Mouse (Mus musculus): ENCODE measurements at regions not wholly inside any gene's neighbourhood (a gene's known extent, or its start where the extent isn't known, plus 50 kb on each side); places are given as distances from the start of the nearest gene placed in this dataset.
"Not testable (repeated sequence)": the region's sequence is repeated elsewhere in the genome, so short reads cannot be mapped to it uniquely, and the experiment has no call there.

DNA sequence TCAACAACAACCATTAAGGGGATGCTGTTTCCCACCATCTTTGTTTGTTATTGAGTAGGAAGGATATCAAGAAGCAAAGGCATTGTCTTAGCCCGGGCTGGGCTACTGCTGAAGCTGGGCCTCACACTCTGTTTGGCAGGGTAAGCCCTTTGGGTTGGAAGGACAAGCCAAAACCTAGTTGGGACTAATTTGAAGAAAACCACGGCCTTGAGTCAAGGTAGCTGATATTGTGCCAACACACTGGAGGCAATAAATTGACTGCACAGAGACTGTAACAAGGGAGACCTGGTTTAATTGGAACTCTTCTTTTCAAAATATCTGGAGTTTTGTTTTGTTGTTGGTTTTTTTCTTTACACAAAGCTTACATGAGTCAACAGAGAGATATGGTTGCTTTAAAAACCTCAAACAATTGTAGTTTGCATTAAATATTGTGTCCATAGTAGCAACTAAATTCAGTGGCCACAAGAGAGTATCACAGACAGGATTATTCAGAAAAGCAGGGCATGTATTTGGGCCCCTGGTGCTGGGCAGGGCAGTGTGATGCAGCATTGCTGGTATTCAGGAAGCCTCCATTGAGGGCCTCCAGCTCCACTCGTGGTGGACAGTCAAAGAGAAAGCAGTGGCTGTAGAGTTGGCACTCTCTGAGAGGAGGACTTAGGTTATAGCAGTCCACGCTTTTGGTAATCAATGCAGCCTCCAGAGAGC is 105.5 kb upstream of the Ubl3 start:
- no peak for DNase-seq (ENCODE audit: low spot score in 2 of 2)

- DNase-seq (ENCODE audit: low spot score in 2 of 2): no peak
Measured at GRCm38 (mm10) chr5:148652525-148653243, 100.1 kb upstream of the Ubl3 start.

DNA sequence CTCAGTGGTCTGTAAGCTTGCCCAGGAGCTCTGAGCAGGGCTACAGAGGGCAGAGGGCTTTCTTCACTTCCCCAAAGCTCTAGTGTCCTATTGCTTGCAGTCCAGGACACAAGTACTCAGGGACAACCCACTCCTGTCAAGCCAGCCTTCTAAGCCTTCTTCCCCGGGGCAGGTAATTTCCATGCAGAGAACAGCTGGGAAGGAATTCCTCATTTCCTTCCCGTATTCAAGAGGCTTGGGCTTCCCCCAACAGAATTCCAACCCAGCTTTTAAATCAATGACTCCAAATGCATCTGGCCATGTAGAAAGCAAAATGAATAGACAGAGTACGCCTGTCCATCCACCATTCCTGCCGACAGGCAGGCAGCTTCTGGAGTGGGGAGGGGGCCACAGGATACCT is 99.1 kb upstream of the Ubl3 start:
- DNase-seq (ENCODE audit: low spot score in 2 of 2): no peak

GRCm38 (mm10) chr5:148649573-148649972 is 97.0 kb upstream of the Ubl3 start:
- not testable (repeated sequence) for DNase-seq (ENCODE audit: low spot score in 2 of 2)

DNA sequence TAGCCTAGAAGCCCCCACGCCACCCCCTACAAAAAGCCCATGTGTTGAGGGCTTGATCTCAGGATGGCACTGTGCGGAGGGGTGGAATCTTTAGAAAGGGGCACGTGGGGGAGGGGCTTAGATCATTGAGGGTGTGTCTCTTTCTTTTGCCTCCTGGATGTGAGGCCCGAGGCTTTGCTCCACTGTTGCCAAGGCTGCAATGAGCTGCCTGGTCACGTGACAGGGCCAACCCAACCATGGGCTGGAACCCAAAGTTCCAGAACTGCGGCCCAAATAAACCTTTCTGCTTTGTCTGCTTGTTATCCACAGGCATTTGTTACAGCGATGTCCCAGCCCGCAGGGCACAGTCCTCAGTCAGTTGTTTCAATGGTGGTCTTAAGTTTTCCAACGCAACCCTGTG is 96.5 kb upstream of the Ubl3 start:
- DNase-seq (ENCODE audit: low spot score in 2 of 2): no peak

DNA sequence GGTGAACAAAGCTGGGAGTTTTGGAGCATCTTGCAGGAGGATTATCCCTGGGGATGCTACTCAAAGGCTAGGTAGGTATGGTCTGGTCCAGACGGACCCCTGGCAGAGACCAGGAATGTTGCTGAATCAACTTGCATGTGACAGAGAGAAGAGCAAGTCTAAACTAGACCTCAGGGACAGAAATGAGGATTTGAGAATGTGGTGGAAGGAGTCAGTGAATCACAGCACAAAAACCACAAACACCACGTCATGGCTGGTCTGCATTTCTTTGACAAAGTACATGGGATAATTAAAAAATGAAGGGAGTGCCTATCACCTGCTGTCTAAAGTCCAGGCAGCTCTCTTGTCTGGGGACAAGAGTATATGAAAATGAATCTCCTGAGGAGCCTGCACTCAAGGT is 95.1 kb upstream of the Ubl3 start:
- DNase-seq (ENCODE audit: low spot score in 2 of 2): no peak

DNA sequence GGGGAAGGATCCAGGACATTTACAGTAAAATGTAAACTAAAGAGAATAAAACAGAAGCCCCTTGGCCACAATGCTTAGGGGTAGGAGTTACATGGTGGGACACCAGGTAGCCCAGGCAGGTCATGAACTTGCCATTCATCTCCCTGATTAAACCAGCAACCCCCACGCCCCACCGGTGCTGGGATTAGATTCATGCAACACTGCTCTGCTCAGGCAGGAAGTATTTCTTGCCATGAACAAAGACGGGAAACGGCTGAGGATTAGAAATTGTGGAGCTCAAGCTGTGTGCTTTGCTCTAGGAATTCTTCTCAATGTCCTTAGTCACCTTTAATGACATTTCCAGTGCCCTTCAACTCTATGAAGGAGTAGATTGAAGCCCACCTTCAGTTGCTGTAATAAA is 93.2 kb upstream of the Ubl3 start:
- DNase-seq (ENCODE audit: low spot score in 2 of 2): no peak

DNA sequence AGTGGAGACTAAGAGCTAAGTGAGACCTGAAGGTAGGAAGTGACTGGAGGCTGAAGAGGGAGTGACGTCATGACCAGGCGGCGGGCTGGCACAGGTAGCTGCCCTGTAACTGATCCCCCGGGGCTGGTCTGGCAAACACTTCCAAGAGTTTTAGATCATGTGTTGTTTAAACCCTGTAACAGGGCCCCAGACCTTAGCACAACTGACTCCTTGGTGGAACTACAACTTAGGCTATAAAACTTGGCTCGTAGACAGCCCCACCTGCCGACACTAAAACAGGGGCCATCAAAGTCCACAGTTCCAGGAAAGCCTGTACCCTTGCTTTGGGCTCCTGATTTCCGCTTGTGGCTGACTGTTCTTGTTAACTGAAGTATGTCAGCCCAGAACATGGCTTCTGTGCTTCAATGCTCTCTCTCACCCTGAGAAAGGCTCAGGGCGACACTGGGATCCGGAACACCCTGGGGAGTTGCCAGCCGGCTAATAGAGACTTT is 92.6 kb upstream of the Ubl3 start:
- DNase-seq (ENCODE audit: low spot score in 2 of 2): no peak

DNA sequence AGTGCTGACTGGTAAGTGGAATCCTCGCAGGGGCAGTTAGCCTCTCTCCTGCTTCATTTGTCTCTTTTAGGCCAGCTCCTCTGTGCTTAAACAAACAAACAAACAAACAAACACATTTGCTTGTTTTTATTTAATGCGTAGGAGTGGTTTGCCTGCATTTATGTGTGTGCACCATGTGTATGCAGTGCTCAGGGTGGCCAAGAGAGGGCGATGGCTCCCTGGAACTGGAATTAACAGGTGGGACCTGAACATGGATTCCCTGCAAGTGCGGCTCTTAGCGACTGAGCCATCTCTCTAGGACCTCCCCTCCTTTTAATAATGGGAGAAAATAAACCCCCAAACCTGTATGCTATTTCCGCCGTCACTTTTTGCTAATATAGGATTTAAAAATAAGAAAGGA is 91.8 kb upstream of the Ubl3 start:
- no peak for DNase-seq (ENCODE audit: low spot score in 2 of 2)

DNA sequence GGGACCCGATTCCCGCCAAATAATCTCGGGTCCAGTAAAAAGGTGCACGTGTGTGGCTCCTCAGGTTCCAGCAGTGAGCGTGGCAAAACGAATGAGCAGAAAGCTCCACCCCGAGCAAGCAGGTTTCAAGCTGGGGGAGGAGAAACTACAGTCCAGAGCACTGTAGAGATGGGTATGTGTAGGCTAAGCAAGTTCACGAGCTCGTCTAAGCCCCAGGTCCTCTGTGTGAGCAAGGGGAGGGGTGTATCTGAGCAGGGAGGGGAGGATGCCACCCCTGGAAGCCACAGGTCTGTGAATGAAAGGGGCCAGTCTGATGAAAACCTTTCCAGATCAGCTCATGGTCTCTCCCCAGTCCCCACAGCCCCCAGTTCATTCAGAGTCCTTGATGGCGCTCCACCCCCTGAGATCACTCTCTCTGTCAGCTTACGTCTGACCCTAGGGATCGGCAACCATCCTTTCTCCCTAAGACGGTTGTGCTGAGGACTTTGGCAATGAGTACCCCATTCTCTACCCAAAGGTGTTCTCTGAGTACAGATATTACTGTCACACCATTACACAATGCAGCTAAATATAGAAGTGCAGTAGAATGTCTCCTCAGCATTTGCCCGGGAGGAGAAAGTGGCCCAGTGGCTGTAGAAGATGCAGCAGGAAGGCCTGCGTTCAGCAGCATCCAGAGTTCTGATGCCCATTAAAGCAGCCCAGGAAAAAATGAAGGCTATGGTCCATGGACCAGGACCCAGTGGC is 89.2 kb upstream of the Ubl3 start:
- no peak for DNase-seq (ENCODE audit: low spot score in 2 of 2)

GRCm38 (mm10) chr5:148640523-148640922 is 87.9 kb upstream of the Ubl3 start:
- no peak for DNase-seq (ENCODE audit: low spot score in 2 of 2)

GRCm38 (mm10) chr5:148634919-148635356 is 82.3 kb upstream of the Ubl3 start:
- no peak for DNase-seq (ENCODE audit: low spot score in 2 of 2)

- no peak for DNase-seq (ENCODE audit: low spot score in 2 of 2)
Measured at GRCm38 (mm10) chr5:148633999-148634398, 81.4 kb upstream of the Ubl3 start.

DNA sequence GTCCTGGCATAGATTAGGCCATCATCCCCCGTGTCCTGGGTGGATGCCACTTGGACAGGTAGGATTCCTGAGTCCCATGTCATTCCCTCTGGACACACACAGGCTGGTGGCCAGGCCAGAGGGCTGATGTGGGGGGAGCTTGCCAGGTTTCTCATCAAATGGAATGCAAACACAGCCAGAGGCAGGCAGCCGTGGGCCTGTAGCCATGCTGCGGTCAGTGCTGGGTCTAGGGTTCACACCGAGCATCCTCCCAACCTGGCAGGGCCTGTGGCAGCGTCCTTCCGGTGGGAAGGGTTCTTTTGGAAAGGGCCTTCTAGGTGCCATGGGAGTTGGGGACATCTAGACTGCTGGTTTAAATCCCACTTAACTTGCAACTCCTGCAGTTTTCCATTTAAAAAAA is 80.7 kb upstream of the Ubl3 start:
- DNase-seq (ENCODE audit: low spot score in 2 of 2): no peak

DNA sequence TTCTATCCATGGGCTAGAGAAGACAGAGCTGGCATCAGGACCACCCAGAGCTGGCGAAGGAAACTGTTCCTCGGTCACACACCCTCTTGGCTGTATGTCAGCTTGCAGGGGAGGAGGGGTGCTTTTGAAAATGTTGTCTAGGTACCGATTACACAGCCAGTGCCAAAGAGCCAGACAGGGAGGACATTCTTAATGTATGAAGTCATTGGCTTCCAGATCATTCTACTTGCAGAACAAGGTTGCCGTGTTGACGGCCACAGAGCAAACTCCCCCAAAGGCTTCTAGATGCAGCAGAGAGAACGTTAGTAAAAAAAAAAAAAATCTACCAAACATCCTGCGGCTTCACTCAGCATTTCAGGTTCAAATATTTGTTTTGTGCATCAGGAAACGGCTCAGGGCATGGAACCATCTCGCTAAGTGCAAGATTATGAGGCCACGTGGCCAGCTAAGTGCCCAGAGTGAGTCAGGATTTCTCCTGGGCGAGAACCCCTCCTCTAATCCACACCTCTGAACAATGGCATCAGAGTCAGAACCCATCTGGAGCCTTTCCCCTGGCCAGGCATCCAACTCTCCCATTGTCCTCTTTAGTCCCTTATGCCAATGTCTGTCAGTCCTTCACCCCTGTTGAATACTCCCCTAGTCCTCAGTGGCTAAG is 80.1 kb upstream of the Ubl3 start:
- DNase-seq (ENCODE audit: low spot score in 2 of 2): no peak

DNA sequence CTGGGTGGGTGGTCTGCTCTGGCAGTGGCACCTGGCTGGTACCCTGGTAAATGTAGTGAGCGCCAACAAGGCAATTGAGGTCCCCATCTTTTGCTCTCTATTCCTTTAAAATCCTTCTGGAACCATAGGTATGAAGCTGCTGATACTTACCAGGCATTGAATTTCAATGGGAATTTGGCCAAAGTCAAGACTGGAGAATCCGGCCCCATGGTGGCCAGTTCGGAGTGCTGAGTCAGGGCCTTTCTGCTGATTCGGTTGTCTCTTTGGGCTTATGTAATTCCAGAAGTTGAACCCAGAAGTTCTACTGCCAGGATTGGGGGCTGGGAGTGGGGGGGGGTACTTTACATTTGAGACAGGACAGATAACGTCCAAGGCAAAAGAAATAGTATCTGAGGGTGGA is 79.0 kb upstream of the Ubl3 start:
- no peak for DNase-seq (ENCODE audit: low spot score in 2 of 2)

DNA sequence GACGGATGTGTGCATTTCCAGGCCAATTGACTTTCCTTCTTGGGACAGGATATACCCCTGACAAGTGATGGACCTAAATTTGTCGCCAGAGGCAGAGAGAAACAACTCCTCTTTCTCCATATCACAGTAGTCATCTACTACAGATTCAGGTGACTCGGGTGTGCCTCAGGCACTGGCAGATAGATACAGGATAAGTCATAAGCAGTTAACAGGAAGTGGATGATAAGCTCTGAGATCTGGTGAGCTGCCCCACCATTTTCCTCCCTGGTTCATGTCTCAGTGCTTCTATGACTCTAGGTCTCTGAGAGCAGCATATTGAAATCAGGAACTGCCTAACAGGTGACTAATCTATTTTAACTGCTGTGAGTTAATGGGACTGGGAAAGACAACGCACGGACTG is 73.4 kb upstream of the Ubl3 start:
- DNase-seq (ENCODE audit: low spot score in 2 of 2): no peak

DNA sequence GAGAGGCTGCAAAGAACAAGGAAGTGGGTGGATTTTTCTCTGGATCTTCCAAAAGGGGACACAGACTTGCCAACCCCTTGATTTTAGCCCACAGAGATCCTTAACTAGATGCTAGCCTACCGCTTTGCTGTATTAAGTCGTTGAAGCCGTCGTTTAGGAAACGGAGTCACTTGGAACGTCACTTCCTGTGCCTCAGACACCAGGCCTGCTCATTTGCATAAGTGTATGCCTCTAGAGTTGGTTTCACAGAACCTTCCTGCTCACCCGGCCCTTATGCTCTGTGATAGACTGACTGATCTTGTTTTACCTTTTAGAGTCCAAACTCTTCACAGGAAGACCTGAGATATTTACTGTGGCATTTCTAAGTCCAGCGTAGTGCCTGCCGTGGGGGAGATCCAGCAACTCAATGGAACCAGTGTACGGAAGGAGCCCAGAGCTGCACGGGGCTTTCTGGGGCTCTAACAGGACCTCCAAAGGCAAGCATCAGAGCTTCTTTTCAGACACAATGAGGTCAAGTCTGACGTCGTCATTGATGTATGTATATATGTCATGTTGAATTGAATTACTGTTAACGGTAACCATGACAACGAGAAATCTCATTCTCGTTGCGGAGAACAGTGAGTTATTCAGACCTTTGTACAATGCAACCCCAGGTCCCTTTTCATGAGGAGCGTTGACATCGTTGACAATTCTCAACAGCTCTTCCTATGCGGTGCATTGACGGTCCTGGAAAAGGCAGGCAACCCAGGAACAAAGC is 72.2 kb upstream of the Ubl3 start:
- peak in 1 of 2 experiments; percentile 8 for DNase-seq (ENCODE audit: low spot score in 2 of 2)

- peak; percentile 36 to 54 for DNase-seq (ENCODE audit: low spot score in 2 of 2)
Measured at GRCm38 (mm10) chr5:148620895-148621786, 68.6 kb upstream of the Ubl3 start.

- DNase-seq (ENCODE audit: low spot score in 2 of 2): no peak
Measured at GRCm38 (mm10) chr5:148619917-148620316, 67.3 kb upstream of the Ubl3 start.

Data from frontal cortex, postnatal 36 days (tissue).